Mouse (Mus musculus): ENCODE results near the gene Prkd2. TPM values are rescaled to one million over a fixed set of nuclear protein-coding genes. Genes with fewer than 3 reads are reported as not detected.
A peak's percentile ranks its signal among the peaks of the same experiment; 100 is the strongest.

Gene Prkd2
- polyA plus RNA-seq, 1 experiment from 2014 or later: 26.1 TPM

- no peak overlapping the region for H3K9ac ChIP-seq (replicated peaks; ENCODE audit: low read depth)
These were observed 62.9 kb downstream of the Prkd2 start for GRCm38 (mm10) chr7:16905491-16906021.

GRCm38 (mm10) chr7:16906281-16906680 is 63.6 kb downstream of the Prkd2 start, which contains the start of gene Ptgir:
Gene Ptgir, plus strand, starts transcription at chr7:16906490.
- no peak for ATAC-seq
- no peaks in the 10 kb centered on the region for H3K27me3 ChIP-seq (replicated peaks; ENCODE audit: insufficient read depth, low read length)

More at GRCm38 (mm10) chr7:16905491-16906021, 62.9 kb downstream of the Prkd2 start:
- ATAC-seq (peak; percentile 56), DNase-seq (ENCODE audit: low spot score) (peak; percentile 48)
- Histone ChIP-seq H3K4me3 (ENCODE audit: low read depth, low read length) (no peak overlapping the region), H3K4me2 (replicated peaks; ENCODE audit: low read depth, low read length) (no peak overlapping the region), H3K27ac (ENCODE audit: low read length) (0 out of 2 replicates have a peak overlapping the region, but pooled peaks have one; percentile 43), H3K9me3 (ENCODE audit: low read length) (no peaks in the 10 kb centered on the region), H3K27me3 (replicated peaks; ENCODE audit: insufficient read depth, low read length) (no peaks in the 10 kb centered on the region), H3K36me3 (ENCODE audit: insufficient read depth, low read length) (no peaks in the 10 kb centered on the region), H3K4me1 (ENCODE audit: insufficient read depth, low read depth, low read length) (peaks cover 4% of the 10 kb centered on the region)
- TF ChIP-seq EP300 (IDR thresholded peaks at IDR 0.05) (no peak), CTCF (IDR thresholded peaks at IDR 0.05) (no peak)
- WGBS: 56% methylated on average over 9 of the region's 9 CpGs

GRCm38 (mm10) chr7:16906889-16907559 is 64.3 kb downstream of the Prkd2 start:
- peaks cover 4% of the 10 kb centered on the region for H3K4me1 ChIP-seq (ENCODE audit: insufficient read depth, low read depth, low read length)
- no peak overlapping the region for H3K9ac ChIP-seq (replicated peaks; ENCODE audit: low read depth)
- H3K27me3 ChIP-seq (replicated peaks; ENCODE audit: insufficient read depth, low read length): no peaks in the 10 kb centered on the region
- H3K27ac ChIP-seq (ENCODE audit: low read length): no peak overlapping the region
- H3K4me2 ChIP-seq (replicated peaks; ENCODE audit: low read depth, low read length): no peak overlapping the region
- no peaks in the 10 kb centered on the region for H3K9me3 ChIP-seq (ENCODE audit: low read length)
- TF ChIP-seq EP300 (IDR thresholded peaks at IDR 0.05) (no peak), CTCF (IDR thresholded peaks at IDR 0.05) (no peak)
- no peaks in the 10 kb centered on the region for H3K36me3 ChIP-seq (ENCODE audit: insufficient read depth, low read length)
- WGBS: 87% methylated on average over 41 of the region's 41 CpGs
- H3K4me3 ChIP-seq (ENCODE audit: low read depth, low read length): no peak overlapping the region
- ATAC-seq (no peak), DNase-seq (ENCODE audit: low spot score) (no peak)

More at GRCm38 (mm10) chr7:16906281-16906680, 63.6 kb downstream of the Prkd2 start, which contains the start of gene Ptgir:
- 30% methylated on average over 6 of the region's 6 CpGs for WGBS
- no peak for DNase-seq (ENCODE audit: low spot score)
- no peaks in the 10 kb centered on the region for H3K36me3 ChIP-seq (ENCODE audit: insufficient read depth, low read length)
- no peaks in the 10 kb centered on the region for H3K9me3 ChIP-seq (ENCODE audit: low read length)
- TF ChIP-seq EP300 (IDR thresholded peaks at IDR 0.05) (no peak), CTCF (IDR thresholded peaks at IDR 0.05) (no peak)
- H3K4me3 ChIP-seq (ENCODE audit: low read depth, low read length): no peak within 1 kb of the TSS
- no peak within 1 kb of the TSS for H3K4me2 ChIP-seq (replicated peaks; ENCODE audit: low read depth, low read length)
- 0 out of 2 replicates have a peak within 1 kb of the TSS, but pooled peaks have one; percentile 43 for H3K27ac ChIP-seq (ENCODE audit: low read length)
- no peak within 1 kb of the TSS for H3K9ac ChIP-seq (replicated peaks; ENCODE audit: low read depth)
- peaks cover 4% of the 10 kb centered on the region for H3K4me1 ChIP-seq (ENCODE audit: insufficient read depth, low read depth, low read length)

- WGBS: 21% methylated on average over 7 of the region's 7 CpGs
These were observed 65.1 kb downstream of the Prkd2 start for GRCm38 (mm10) chr7:16907842-16908241.

GRCm38 (mm10) chr7:16908367-16908766 is 65.7 kb downstream of the Prkd2 start:
- DNase-seq (ENCODE audit: low spot score) (no peak), ATAC-seq (no peak)
- WGBS: 29% methylated on average over 11 of the region's 11 CpGs
- Histone ChIP-seq H3K4me1 (ENCODE audit: insufficient read depth, low read depth, low read length) (peaks cover 4% of the 10 kb centered on the region), H3K27ac (ENCODE audit: low read length) (no peak overlapping the region), H3K4me3 (ENCODE audit: low read depth, low read length) (no peak overlapping the region), H3K9me3 (ENCODE audit: low read length) (no peaks in the 10 kb centered on the region), H3K4me2 (replicated peaks; ENCODE audit: low read depth, low read length) (0 out of 2 replicates have a peak overlapping the region, but pooled peaks have one; percentile 11), H3K9ac (replicated peaks; ENCODE audit: low read depth) (no peak overlapping the region), H3K36me3 (ENCODE audit: insufficient read depth, low read length) (no peaks in the 10 kb centered on the region), H3K27me3 (replicated peaks; ENCODE audit: insufficient read depth, low read length) (no peaks in the 10 kb centered on the region)
- TF ChIP-seq CTCF (IDR thresholded peaks at IDR 0.05): no peak
- TF ChIP-seq EP300 (IDR thresholded peaks at IDR 0.05): no peak

More at GRCm38 (mm10) chr7:16907842-16908241, 65.1 kb downstream of the Prkd2 start:
- ATAC-seq (no peak), DNase-seq (ENCODE audit: low spot score) (peak; percentile 50)
- H3K4me3 ChIP-seq (ENCODE audit: low read depth, low read length): no peak overlapping the region
- TF ChIP-seq CTCF (IDR thresholded peaks at IDR 0.05) (no peak), EP300 (IDR thresholded peaks at IDR 0.05) (no peak)
- H3K4me2 ChIP-seq (replicated peaks; ENCODE audit: low read depth, low read length): 0 out of 2 replicates have a peak overlapping the region, but pooled peaks have one; percentile 11
- H3K9me3 ChIP-seq (ENCODE audit: low read length): no peaks in the 10 kb centered on the region
- H3K27ac ChIP-seq (ENCODE audit: low read length): no peak overlapping the region
- no peaks in the 10 kb centered on the region for H3K36me3 ChIP-seq (ENCODE audit: insufficient read depth, low read length)
- H3K27me3 ChIP-seq (replicated peaks; ENCODE audit: insufficient read depth, low read length): no peaks in the 10 kb centered on the region
- peaks cover 4% of the 10 kb centered on the region for H3K4me1 ChIP-seq (ENCODE audit: insufficient read depth, low read depth, low read length)
- no peak overlapping the region for H3K9ac ChIP-seq (replicated peaks; ENCODE audit: low read depth)

- no peak overlapping the region for H3K4me3 ChIP-seq (ENCODE audit: low read depth, low read length)
- no peaks in the 10 kb centered on the region for H3K27me3 ChIP-seq (replicated peaks; ENCODE audit: insufficient read depth, low read length)
- no peaks in the 10 kb centered on the region for H3K36me3 ChIP-seq (ENCODE audit: insufficient read depth, low read length)
- TF ChIP-seq EP300 (IDR thresholded peaks at IDR 0.05): no peak
- no peak for TF ChIP-seq CTCF (IDR thresholded peaks at IDR 0.05)
- H3K27ac ChIP-seq (ENCODE audit: low read length): no peak overlapping the region
- no peak overlapping the region for H3K9ac ChIP-seq (replicated peaks; ENCODE audit: low read depth)
- whole genome bisulfite sequencing: 63% methylated on average over 11 of the region's 11 CpGs
- H3K9me3 ChIP-seq (ENCODE audit: low read length): no peaks in the 10 kb centered on the region
- no peak overlapping the region for H3K4me2 ChIP-seq (replicated peaks; ENCODE audit: low read depth, low read length)
- ATAC-seq (no peak), DNase-seq (ENCODE audit: low spot score) (no peak)
- H3K4me1 ChIP-seq (ENCODE audit: insufficient read depth, low read depth, low read length): peaks cover 4% of the 10 kb centered on the region
These were observed 66.2 kb downstream of the Prkd2 start for GRCm38 (mm10) chr7:16908859-16909258.

All from lung, postnatal 0 days (tissue).